Mouse (Mus musculus) MEL (cell line): ENCODE measurements at regions not wholly inside any gene's neighbourhood (a gene's known extent, or its start where the extent isn't known, plus 50 kb on each side); places are given as distances from the start of the nearest gene placed in this dataset.

Experiments
- DNase-seq: peaks from one replicate; pipeline ENCODE4 v3.0.0; 2011; ENCODE audit warnings: low read depth, low spot score
- H3K27ac ChIP-seq: 2 replicates; pipeline ENCODE4 v1.5.1; 2012; ENCODE audit warnings: low read depth, mild to moderate bottlenecking, control low read depth, low read length, moderate library complexity; ENCODE audit not compliant: control insufficient read depth
- H3K27me3 ChIP-seq, 2 experiments: fragments of 150-350 bp in 1 of 2; sonication (generic) in 1 of 2; 2 replicates each; pipeline ENCODE4 v1.6.1; 2012; ENCODE audit warnings: low read length in 2 of 2, mild to moderate bottlenecking in 2 of 2, improper control_type of control experiment in 1 of 2, moderate library complexity in 1 of 2; ENCODE audit not compliant: insufficient read depth in 2 of 2, control insufficient read depth in 1 of 2
- H3K36me3 ChIP-seq, 2 experiments: 2 replicates each; pipeline ENCODE4 v1.6.1; 2012 to 2014; ENCODE audit warnings: low read length in 2 of 2, improper control_type of control experiment in 1 of 2, inconsistent platforms in 1 of 2, mild to moderate bottlenecking in 1 of 2; ENCODE audit not compliant: insufficient read depth in 2 of 2, control insufficient read depth in 1 of 2
- H3K4me1 ChIP-seq, 2 experiments: fragments of 150-350 bp in 1 of 2; sonication (generic) in 1 of 2; 2 replicates each; pipeline ENCODE4 v1.6.1; 2012; ENCODE audit warnings: low read length in 2 of 2, improper control_type of control experiment in 1 of 2, mild to moderate bottlenecking in 1 of 2; ENCODE audit not compliant: insufficient read depth in 2 of 2, control insufficient read depth in 1 of 2
- H3K4me3 ChIP-seq, 2 experiments: fragments of 150-350 bp in 1 of 2; sonication (generic) in 1 of 2; 2 replicates each; pipeline ENCODE4 v1.5.1; 2012; ENCODE audit warnings: low read depth in 2 of 2, low read length in 2 of 2, mild to moderate bottlenecking in 2 of 2, moderate library complexity in 2 of 2, control low read depth in 1 of 2, improper control_type of control experiment in 1 of 2; ENCODE audit not compliant: control insufficient read depth in 1 of 2, insufficient read depth in 1 of 2
- H3K79me2 ChIP-seq: 2 replicates; pipeline ENCODE4 v1.6.1; 2012; ENCODE audit warnings: mild to moderate bottlenecking, low read length, moderate library complexity; ENCODE audit not compliant: control insufficient read depth, poor library complexity, insufficient read depth
- H3K9ac ChIP-seq: 2 replicates; pipeline ENCODE4 v1.6.1; 2012; ENCODE audit warnings: low read depth, mild to moderate bottlenecking, control low read depth, low read length, moderate library complexity; ENCODE audit not compliant: control insufficient read depth, poor library complexity, severe bottlenecking
- H3K9me3 ChIP-seq: fragments of 150-350 bp; sonication (generic); replicated peaks from 2 replicates; pipeline ENCODE4 v1.6.1; 2012; ENCODE audit warnings: mild to moderate bottlenecking, low read length, improper control_type of control experiment, moderate library complexity; ENCODE audit not compliant: insufficient read depth
- BHLHE40 ChIP-seq: IDR thresholded peaks from 2 replicates; pipeline ENCODE4 v1.6.1; 2012; ENCODE audit warnings: low read depth, mild to moderate bottlenecking, inconsistent platforms, low read length, improper control_type of control experiment, borderline replicate concordance
- CHD2 ChIP-seq: IDR thresholded peaks from 2 replicates; pipeline ENCODE4 v1.6.1; 2011; ENCODE audit warnings: low read length, improper control_type of control experiment
- E2F4 ChIP-seq: IDR thresholded peaks from 2 replicates; pipeline ENCODE4 v1.6.1; 2011; ENCODE audit warnings: low read depth, low read length, improper control_type of control experiment, borderline replicate concordance
- ELF1 ChIP-seq: IDR thresholded peaks from 2 replicates; pipeline ENCODE4 v1.6.1; 2014; ENCODE audit warnings: low read depth, mild to moderate bottlenecking, inconsistent platforms, low read length, improper control_type of control experiment, moderate library complexity
- ETS1 ChIP-seq: IDR thresholded peaks from 2 replicates; pipeline ENCODE4 v1.6.1; 2012; ENCODE audit warnings: low read depth, mild to moderate bottlenecking, inconsistent platforms, low read length, improper control_type of control experiment, moderate library complexity
- HCFC1 ChIP-seq: IDR thresholded peaks from 2 replicates; pipeline ENCODE4 v1.6.1; 2012; ENCODE audit warnings: low read depth, mild to moderate bottlenecking, inconsistent platforms, low read length, improper control_type of control experiment, moderate library complexity
- KAT2A ChIP-seq: conservative IDR thresholded peaks from 2 replicates; pipeline ENCODE4 v1.6.1; 2012; ENCODE audit warnings: low read depth, low read length, improper control_type of control experiment, inconsistent platforms
- MAFK ChIP-seq: IDR thresholded peaks from 2 replicates; pipeline ENCODE4 v1.6.1; 2011; ENCODE audit warnings: low read depth, mild to moderate bottlenecking, low read length, improper control_type of control experiment, borderline replicate concordance
- MYC ChIP-seq: IDR thresholded peaks from 2 replicates; pipeline ENCODE4 v1.6.1; 2011; ENCODE audit warnings: low read depth, mild to moderate bottlenecking, low read length, improper control_type of control experiment, moderate library complexity
- POLR2AphosphoS5 ChIP-seq: IDR thresholded peaks from 2 replicates; pipeline ENCODE4 v1.6.1; 2012; ENCODE audit warnings: low read depth, borderline replicate concordance, mild to moderate bottlenecking, inconsistent platforms, low read length, moderate library complexity, mixed read lengths
- RAD21 ChIP-seq: IDR thresholded peaks from 2 replicates; pipeline ENCODE4 v1.6.1; 2011; ENCODE audit warnings: mild to moderate bottlenecking, low read depth, low read length, improper control_type of control experiment
- SMC3 ChIP-seq: IDR thresholded peaks from 2 replicates; pipeline ENCODE4 v1.6.1; 2011; ENCODE audit warnings: low read depth, low read length, improper control_type of control experiment
- TAL1 ChIP-seq: IDR thresholded peaks from 2 replicates; pipeline ENCODE4 v1.6.1; 2012; ENCODE audit warnings: mild to moderate bottlenecking, inconsistent platforms, low read length, moderate library complexity, mixed read lengths
- UBTF ChIP-seq: IDR thresholded peaks from 2 replicates; pipeline ENCODE4 v1.6.1; 2012; ENCODE audit warnings: low read depth, mild to moderate bottlenecking, inconsistent platforms, low read length, improper control_type of control experiment, moderate library complexity, borderline replicate concordance; ENCODE audit not compliant: insufficient read depth
- USF1 ChIP-seq: IDR thresholded peaks from 2 replicates; pipeline ENCODE4 v1.6.1; 2014; ENCODE audit warnings: low read depth, mild to moderate bottlenecking, inconsistent platforms, low read length, improper control_type of control experiment, moderate library complexity
- ZC3H11A ChIP-seq: IDR thresholded peaks from 2 replicates; pipeline ENCODE4 v1.6.1; 2012; ENCODE audit warnings: low read depth, mild to moderate bottlenecking, inconsistent platforms, low read length, improper control_type of control experiment
- ZMIZ1 ChIP-seq: IDR thresholded peaks from 2 replicates; pipeline ENCODE4 v1.6.1; 2012; ENCODE audit warnings: low read depth, mild to moderate bottlenecking, inconsistent platforms, low read length, improper control_type of control experiment, moderate library complexity

DNA sequence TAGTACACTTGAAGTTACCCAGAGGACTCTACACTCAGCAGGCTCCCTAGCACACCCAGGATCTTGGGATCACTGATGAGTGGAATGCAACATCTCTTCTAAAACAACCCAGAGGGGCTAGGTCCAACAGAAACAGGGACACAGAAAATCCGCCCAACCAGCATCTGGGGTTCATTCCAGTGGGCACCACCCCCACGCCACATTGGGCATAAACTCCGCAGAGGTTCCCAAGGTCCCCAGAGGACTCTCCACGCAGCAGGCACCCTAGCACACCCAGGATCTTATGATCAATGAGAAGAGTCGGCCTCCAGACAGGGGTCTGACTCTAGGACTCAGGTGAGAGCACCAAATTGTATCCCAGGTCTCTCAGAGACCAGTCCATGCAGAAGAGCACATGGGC lies 1236.9 kb upstream of the B3galt2 start:
- H3K4me3 ChIP-seq = no peak overlapping the region
- H3K4me1 ChIP-seq = no peaks in the 10 kb centered on the region
- no peak overlapping the region for H3K9ac ChIP-seq
- no peak overlapping the region for H3K27ac ChIP-seq
- H3K27me3 ChIP-seq = no peaks in the 10 kb centered on the region
- no peaks in the 10 kb centered on the region for H3K36me3 ChIP-seq
- no peak for DNase-seq
- no peaks in the 10 kb centered on the region for H3K9me3 ChIP-seq
- no peaks in the 10 kb centered on the region for H3K79me2 ChIP-seq
- TF ChIP-seq ZMIZ1 (no peak), SMC3 (no peak), CHD2 (no peak)
- TF ChIP-seq, all 39 proteins: peak for 0

DNA sequence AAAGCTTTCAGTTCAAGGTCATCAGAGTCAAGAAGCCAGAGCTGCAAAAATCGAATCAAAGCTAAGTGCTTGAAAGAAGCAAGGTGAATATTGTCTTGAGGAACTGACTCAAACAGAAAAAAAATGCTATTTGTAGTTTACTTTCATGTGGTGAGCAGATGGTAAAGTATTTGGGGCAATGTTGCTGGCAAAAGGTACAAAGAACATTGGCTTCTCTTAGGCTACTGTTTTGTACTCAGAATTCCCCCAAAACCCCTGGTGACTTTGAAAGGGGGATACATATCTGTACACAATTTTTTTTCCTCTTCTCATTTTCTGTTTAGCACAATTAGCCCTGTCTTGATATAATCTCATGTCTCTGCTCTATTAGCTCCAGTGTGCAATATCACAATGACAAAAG lies 1217.8 kb upstream of the B3galt2 start:
- no peak for DNase-seq
- Histone ChIP-seq H3K9me3 (no peaks in the 10 kb centered on the region), H3K27me3 (no peaks in the 10 kb centered on the region), H3K27ac (no peak overlapping the region), H3K79me2 (no peaks in the 10 kb centered on the region), H3K4me1 (no peaks in the 10 kb centered on the region), H3K36me3 (no peaks in the 10 kb centered on the region), H3K4me3 (no peak overlapping the region), H3K9ac (no peak overlapping the region)
- TF ChIP-seq KAT2A (no peak), USF1 (no peak), HCFC1 (no peak)

GRCm38 (mm10) chr1:142433300-142433699 lies 1207.2 kb upstream of the B3galt2 start:
- no peak overlapping the region for H3K27ac ChIP-seq
- no peaks in the 10 kb centered on the region for H3K9me3 ChIP-seq
- no peak overlapping the region for H3K4me3 ChIP-seq
- H3K4me1 ChIP-seq = no peaks in the 10 kb centered on the region
- H3K36me3 ChIP-seq = no peaks in the 10 kb centered on the region
- no peak for DNase-seq
- no peaks in the 10 kb centered on the region for H3K79me2 ChIP-seq
- no peak overlapping the region for H3K9ac ChIP-seq
- TF ChIP-seq RAD21 = no peak
- TF ChIP-seq MYC = no peak
- TF ChIP-seq ZC3H11A = no peak
- no peak for TF ChIP-seq POLR2AphosphoS5
- TF ChIP-seq HCFC1 = no peak
- TF ChIP-seq ETS1 = no peak
- no peak for TF ChIP-seq ELF1
- TF ChIP-seq E2F4 = no peak
- no peak for TF ChIP-seq UBTF
- no peak for TF ChIP-seq BHLHE40
- no peak for TF ChIP-seq TAL1
- TF ChIP-seq MAFK = no peak
- H3K27me3 ChIP-seq = no peaks in the 10 kb centered on the region
